Mouse (Mus musculus) intestine, postnatal 0 days (tissue): Measurements from ENCODE around the gene Myof. TPM values are rescaled to one million over a fixed set of nuclear protein-coding genes. Genes with fewer than 3 reads are reported as not detected.

Source experiments
- ATAC-seq: fragments of 200-750 bp; cut with Nextera tagmentation; 2 replicates; pipeline ENCODE4 v1.8.0; 2017; ENCODE audit warnings: mild to moderate bottlenecking, moderate TSS enrichment, moderate library complexity
- H3K27ac ChIP-seq: fragments of 300-500 bp; sonication (generic); 2 replicates; pipeline ENCODE4 v1.5.1; 2014; ENCODE audit warnings: mild to moderate bottlenecking, low read depth, low read length, moderate library complexity
- H3K27me3 ChIP-seq: fragments of 300-500 bp; sonication (generic); replicated peaks from 2 replicates; pipeline ENCODE4 v1.6.1; 2014; ENCODE audit warnings: low read length, mixed read lengths; ENCODE audit not compliant: control insufficient read depth, insufficient read depth
- H3K36me3 ChIP-seq: fragments of 300-500 bp; sonication (generic); 2 replicates; pipeline ENCODE4 v1.6.1; 2014; ENCODE audit warnings: mild to moderate bottlenecking, moderate library complexity; ENCODE audit not compliant: control insufficient read depth, insufficient read depth
- H3K4me1 ChIP-seq: fragments of 300-500 bp; sonication (generic); replicated peaks from 2 replicates; pipeline ENCODE4 v1.6.1; 2014; ENCODE audit warnings: antibody characterized with exemption, low read length, mixed read lengths; ENCODE audit not compliant: control insufficient read depth, insufficient read depth
- H3K4me2 ChIP-seq: fragments of 300-500 bp; sonication (generic); replicated peaks from 2 replicates; pipeline ENCODE4 v1.6.1; 2014; ENCODE audit warnings: low read depth, mild to moderate bottlenecking, moderate library complexity
- H3K4me3 ChIP-seq: fragments of 300-500 bp; sonication (generic); 2 replicates; pipeline ENCODE4 v1.5.1; 2014; ENCODE audit warnings: low read depth, low read length
- H3K9ac ChIP-seq: fragments of 300-500 bp; sonication (generic); 2 replicates; pipeline ENCODE4 v1.6.1; 2014; ENCODE audit warnings: mild to moderate bottlenecking, low read depth, low read length
- H3K9me3 ChIP-seq: fragments of 300-500 bp; sonication (generic); 2 replicates; pipeline ENCODE4 v1.6.1; 2016; ENCODE audit warnings: mixed run types; ENCODE audit not compliant: control insufficient read depth
- CTCF ChIP-seq: sonication (generic); IDR thresholded peaks from 2 replicates; pipeline ENCODE4 v1.5.1; 2016; ENCODE audit warnings: low read depth, mild to moderate bottlenecking, control low read depth, antibody characterized with exemption, moderate library complexity
- whole genome bisulfite sequencing: fragments of 180-500 bp; shearing (Covaris S2); extraction: QIAGEN DNeasy Blood & Tissue Kit; methylation state at CpG from one replicate; pipeline ENCODE4 v1.1.7; 2014; 5-methylcytosine and 5-hydroxymethylcytosine counted together
- polyA plus RNA-seq: library from polyadenylated mRNA; unstranded; fragments of >200 nt; fragmentation: Nextera tagmentation; extraction: Ambion mirVana; gene quantifications from 2 replicates; pipeline ENCODE4 v1.2.1, GENCODE M21; 2015

Myof gene
- polyA plus RNA-seq, 1 experiment from 2014 or later, result 5.9 TPM

- H3K4me1 ChIP-seq, result no peaks in the 10 kb centered on the region
- H3K9me3 ChIP-seq, result no peaks in the 10 kb centered on the region
- no peak for ATAC-seq
- no peak overlapping the region for H3K4me3 ChIP-seq
- H3K9ac ChIP-seq, result no peak overlapping the region
- no peaks in the 10 kb centered on the region for H3K27me3 ChIP-seq
- no peaks in the 10 kb centered on the region; the same call in 1 of the 2 replicates for H3K36me3 ChIP-seq
- no peak overlapping the region for H3K27ac ChIP-seq
- no peak for TF ChIP-seq CTCF
- H3K4me2 ChIP-seq, result no peak overlapping the region
- 79% methylated on average over 7 of the region's 7 CpGs for WGBS
These were observed 86.1 kb downstream of the Myof start for GRCm38 (mm10) chr19:37957256-37957655.

GRCm38 (mm10) chr19:37956006-37956405, 87.4 kb downstream of the Myof start:
- no peak for TF ChIP-seq CTCF
- H3K9me3 ChIP-seq, result no peaks in the 10 kb centered on the region
- H3K9ac ChIP-seq, result no peak overlapping the region
- no peaks in the 10 kb centered on the region for H3K4me1 ChIP-seq
- H3K4me2 ChIP-seq, result no peak overlapping the region
- no peak overlapping the region for H3K27ac ChIP-seq
- WGBS, result 66% methylated on average over 3 of the region's 3 CpGs
- H3K36me3 ChIP-seq, result no peaks in the 10 kb centered on the region; the same call in 1 of the 2 replicates
- ATAC-seq, result no peak
- H3K27me3 ChIP-seq, result no peaks in the 10 kb centered on the region
- H3K4me3 ChIP-seq, result no peak overlapping the region

DNA sequence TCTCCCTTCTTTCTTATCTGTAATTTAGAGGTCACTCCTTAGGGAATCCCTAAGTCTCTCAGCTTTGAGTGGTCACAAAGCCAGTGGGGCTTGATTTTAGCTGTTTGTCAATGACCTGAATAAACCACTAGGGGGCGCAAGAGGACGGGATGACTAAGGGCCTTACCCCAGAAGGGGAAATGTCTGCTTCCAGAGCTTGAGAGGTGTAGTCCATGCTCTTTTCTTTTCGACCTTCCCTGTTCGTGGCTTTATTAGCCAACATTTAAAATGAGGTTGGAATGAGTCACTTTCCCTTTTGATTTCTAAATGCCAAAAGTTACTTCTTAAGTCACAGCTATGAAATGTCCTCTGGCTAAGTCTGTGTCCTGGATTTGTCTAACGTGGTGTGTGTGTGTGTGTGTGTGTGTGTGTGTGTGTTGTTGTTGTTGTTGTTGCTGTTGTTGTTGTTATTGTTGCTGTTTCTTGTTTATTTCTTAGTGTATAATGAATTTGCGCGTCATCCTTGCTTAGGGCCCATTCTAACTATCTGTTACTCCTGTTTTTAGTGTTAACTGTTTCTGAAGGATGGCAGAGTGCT, 87.9 kb downstream of the Myof start:
- Histone ChIP-seq H3K36me3 (no peaks in the 10 kb centered on the region; the same call in 1 of the 2 replicates), H3K9ac (no peak overlapping the region), H3K27ac (no peak overlapping the region), H3K4me1 (no peaks in the 10 kb centered on the region), H3K4me3 (no peak overlapping the region), H3K4me2 (no peak overlapping the region), H3K27me3 (no peaks in the 10 kb centered on the region), H3K9me3 (no peaks in the 10 kb centered on the region)
- peak; percentile 96 for TF ChIP-seq CTCF
- peak; percentile 63; the same call in 1 of the 2 replicates for ATAC-seq
- 30% methylated on average over 7 of the region's 7 CpGs for WGBS

- ATAC-seq, result no peak
- Histone ChIP-seq H3K27me3 (no peaks in the 10 kb centered on the region), H3K9ac (no peak overlapping the region), H3K9me3 (no peaks in the 10 kb centered on the region), H3K4me1 (no peaks in the 10 kb centered on the region), H3K4me2 (no peak overlapping the region), H3K27ac (no peak overlapping the region), H3K4me3 (no peak overlapping the region), H3K36me3 (no peaks in the 10 kb centered on the region; the same call in 1 of the 2 replicates)
- TF ChIP-seq CTCF, result no peak
- 82% methylated on average over 5 of the region's 5 CpGs for WGBS
These were observed 88.6 kb downstream of the Myof start for GRCm38 (mm10) chr19:37954772-37955171.

DNA sequence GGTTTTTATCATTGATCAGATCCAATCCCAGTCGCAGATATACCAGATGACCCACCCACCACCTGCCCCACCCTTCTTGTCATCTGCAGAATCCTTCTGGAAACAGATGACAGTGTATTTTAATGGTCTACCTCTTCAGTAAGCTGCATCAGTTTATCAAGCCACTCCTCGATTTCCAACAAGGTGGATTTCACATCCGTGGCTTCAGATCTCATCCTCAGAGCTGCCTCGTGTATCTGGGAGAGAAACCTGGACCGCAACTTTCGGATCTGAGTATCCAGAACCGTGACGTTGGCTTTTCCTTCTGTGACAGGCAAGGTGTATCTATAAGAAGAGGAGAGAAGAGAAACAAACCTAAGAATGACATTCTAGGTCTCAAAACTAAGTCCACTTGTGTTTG, 89.1 kb downstream of the Myof start:
- WGBS, result 87% methylated on average over 8 of the region's 8 CpGs
- Histone ChIP-seq H3K4me2 (no peak overlapping the region), H3K27ac (no peak overlapping the region), H3K36me3 (no peaks in the 10 kb centered on the region; the same call in 1 of the 2 replicates), H3K4me3 (no peak overlapping the region), H3K9ac (no peak overlapping the region), H3K9me3 (no peaks in the 10 kb centered on the region), H3K27me3 (no peaks in the 10 kb centered on the region), H3K4me1 (no peaks in the 10 kb centered on the region)
- ATAC-seq, result no peak
- no peak for TF ChIP-seq CTCF

- H3K4me2 ChIP-seq, result no peak overlapping the region
- WGBS, result 27% methylated on average over 4 of the region's 4 CpGs
- H3K4me3 ChIP-seq, result no peak overlapping the region
- H3K36me3 ChIP-seq, result peaks cover 3% of the 10 kb centered on the region; the same call in 1 of the 2 replicates
- H3K9me3 ChIP-seq, result no peaks in the 10 kb centered on the region
- TF ChIP-seq CTCF, result peak; percentile 49
- no peak for ATAC-seq
- H3K9ac ChIP-seq, result no peak overlapping the region
- no peaks in the 10 kb centered on the region for H3K27me3 ChIP-seq
- H3K4me1 ChIP-seq, result no peaks in the 10 kb centered on the region
- H3K27ac ChIP-seq, result no peak overlapping the region
These were observed 96.7 kb downstream of the Myof start for GRCm38 (mm10) chr19:37946696-37947095.
